Mouse (Mus musculus) stomach, embryonic 14.5 days (tissue): ENCODE measurements around the gene Cpb2. TPM values are rescaled to one million over a fixed set of nuclear protein-coding genes. Genes with fewer than 3 reads are reported as not detected.

ENCODE experiments used
- ATAC-seq: fragments of 200-750 bp; cut with Nextera tagmentation; 2 replicates; pipeline ENCODE4 v1.8.0; 2017; ENCODE audit warnings: low read depth, moderate TSS enrichment; ENCODE audit not compliant: insufficient number of reproducible peaks, insufficient read depth, low FRiP score
- H3K27ac ChIP-seq: fragments of 300-500 bp; sonication (generic); 2 replicates; pipeline ENCODE4 v1.5.1; 2014; ENCODE audit warnings: mild to moderate bottlenecking, low read length, moderate library complexity, mixed read lengths
- H3K27me3 ChIP-seq: fragments of 300-500 bp; sonication (generic); 2 replicates; pipeline ENCODE4 v1.6.1; 2014; ENCODE audit warnings: low read length, control low read depth, mixed read lengths; ENCODE audit not compliant: control insufficient read depth, insufficient read depth
- H3K36me3 ChIP-seq: fragments of 300-500 bp; sonication (generic); 2 replicates; pipeline ENCODE4 v1.6.1; 2014; ENCODE audit warnings: mild to moderate bottlenecking, control low read depth, low read length, moderate library complexity, mixed read lengths; ENCODE audit not compliant: control insufficient read depth, insufficient read depth
- H3K4me1 ChIP-seq: fragments of 300-500 bp; sonication (generic); 2 replicates; pipeline ENCODE4 v1.6.1; 2014; ENCODE audit warnings: low read length, control low read depth, mixed read lengths; ENCODE audit not compliant: control insufficient read depth, insufficient read depth
- H3K4me2 ChIP-seq: fragments of 300-500 bp; sonication (generic); replicated peaks from 2 replicates; pipeline ENCODE4 v1.6.1; 2014; ENCODE audit warnings: low read depth, low read length, control low read depth
- H3K4me3 ChIP-seq: fragments of 300-500 bp; sonication (generic); 2 replicates; pipeline ENCODE4 v1.5.1; 2014; ENCODE audit warnings: low read depth, low read length, control low read depth
- H3K9ac ChIP-seq: fragments of 300-500 bp; sonication (generic); replicated peaks from 2 replicates; pipeline ENCODE4 v1.6.1; 2014; ENCODE audit warnings: low read depth, mild to moderate bottlenecking, control low read depth, low read length, moderate library complexity, mixed read lengths
- H3K9me3 ChIP-seq: fragments of 300-500 bp; sonication (generic); 2 replicates; pipeline ENCODE4 v1.6.1; 2016; ENCODE audit warnings: low read depth, low read length, control low read depth; ENCODE audit not compliant: control insufficient read depth
- WGBS: fragments of 180-500 bp; shearing (Covaris S2); extraction: QIAGEN DNeasy Blood & Tissue Kit; methylation state at CpG from one replicate; pipeline ENCODE4 v1.1.7; 2014; 5-methylcytosine and 5-hydroxymethylcytosine counted together
- polyA plus RNA-seq: library from polyadenylated mRNA; unstranded; fragments of >200 nt; fragmentation: Nextera tagmentation; extraction: Ambion mirVana; gene quantifications from 2 replicates; pipeline ENCODE4 v1.2.1, GENCODE M21; 2014

Gene Cpb2
- polyA plus RNA-seq, 1 experiment from 2014 or later = 2.7 TPM

DNA sequence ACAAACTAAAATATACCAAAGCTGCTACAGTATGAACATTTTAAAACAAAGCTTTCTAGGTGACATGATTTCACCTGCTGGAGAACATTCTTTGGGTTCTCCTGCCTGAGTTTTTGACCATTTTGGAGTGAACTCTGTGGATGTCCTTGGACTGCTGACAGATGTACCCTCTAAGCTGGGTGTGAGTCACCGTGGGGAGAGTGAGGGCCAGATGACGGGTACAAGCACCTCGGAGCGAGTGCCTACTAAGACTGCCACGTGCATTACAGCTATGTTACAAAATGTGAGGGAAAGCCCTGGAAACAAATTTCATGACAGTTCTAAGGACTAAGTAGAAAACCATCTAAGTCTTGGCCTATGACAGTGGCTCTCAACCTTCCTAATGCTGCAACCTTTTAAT, 27.4 kb downstream of the Cpb2 start:
- no peak for ATAC-seq
- Histone ChIP-seq H3K9ac (no peak overlapping the region), H3K4me1 (no peaks in the 10 kb centered on the region), H3K9me3 (no peaks in the 10 kb centered on the region), H3K27me3 (no peaks in the 10 kb centered on the region), H3K36me3 (no peaks in the 10 kb centered on the region), H3K27ac (no peak overlapping the region), H3K4me2 (no peak overlapping the region), H3K4me3 (no peak overlapping the region)
- WGBS = 85% methylated on average over 5 of the region's 5 CpGs

DNA sequence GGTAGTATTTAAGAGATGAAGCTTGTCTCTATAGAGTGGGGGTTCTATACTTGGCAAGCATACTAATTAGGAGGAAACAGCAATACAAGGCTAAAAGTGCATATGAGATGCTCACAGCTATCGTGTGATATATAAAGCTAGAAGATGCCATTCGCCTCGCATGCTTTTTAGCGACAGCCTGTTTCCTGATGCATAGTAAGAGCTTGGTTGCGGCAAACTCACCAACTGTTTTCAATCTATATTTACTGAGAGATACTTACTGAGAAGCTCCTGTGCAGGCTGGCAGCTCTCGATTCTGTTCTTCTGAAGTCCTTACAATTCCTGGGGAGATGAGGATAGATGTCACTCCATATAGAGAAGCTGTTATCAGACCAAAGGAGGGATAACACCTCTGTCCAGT, 37.6 kb downstream of the Cpb2 start:
- Histone ChIP-seq H3K27ac (no peak overlapping the region), H3K4me3 (no peak overlapping the region), H3K4me1 (no peaks in the 10 kb centered on the region), H3K4me2 (no peak overlapping the region), H3K27me3 (no peaks in the 10 kb centered on the region), H3K9me3 (no peaks in the 10 kb centered on the region), H3K36me3 (no peaks in the 10 kb centered on the region), H3K9ac (no peak overlapping the region)
- ATAC-seq = no peak
- WGBS = 87% methylated on average over 6 of the region's 6 CpGs

DNA sequence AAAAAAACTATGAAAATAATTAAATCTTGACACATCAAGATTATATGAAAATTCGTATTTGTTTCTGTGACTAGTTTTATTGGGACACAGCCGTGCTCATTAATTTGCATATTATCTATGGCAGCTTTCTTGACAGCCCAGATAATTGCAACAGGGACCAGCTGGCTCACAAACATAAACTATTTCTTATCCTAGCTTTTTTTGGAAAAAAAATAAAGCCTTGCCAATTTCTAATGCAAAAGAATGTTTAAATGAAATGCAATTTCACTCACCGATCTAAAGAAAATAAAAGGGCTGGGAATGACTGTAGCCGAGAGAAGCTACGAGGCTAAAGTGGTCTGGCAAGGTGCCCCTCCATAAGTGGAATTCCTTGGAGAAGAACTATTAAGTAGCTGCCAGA, 38.3 kb downstream of the Cpb2 start:
- H3K4me3 ChIP-seq = no peak overlapping the region
- no peak overlapping the region for H3K4me2 ChIP-seq
- no peaks in the 10 kb centered on the region for H3K27me3 ChIP-seq
- H3K36me3 ChIP-seq = no peaks in the 10 kb centered on the region
- H3K9ac ChIP-seq = no peak overlapping the region
- no peak for ATAC-seq
- H3K27ac ChIP-seq = no peak overlapping the region
- peaks cover 2% of the 10 kb centered on the region; the same call in 1 of the 2 replicates for H3K4me1 ChIP-seq
- WGBS = 52% methylated on average over 5 of the region's 5 CpGs
- no peaks in the 10 kb centered on the region for H3K9me3 ChIP-seq

DNA sequence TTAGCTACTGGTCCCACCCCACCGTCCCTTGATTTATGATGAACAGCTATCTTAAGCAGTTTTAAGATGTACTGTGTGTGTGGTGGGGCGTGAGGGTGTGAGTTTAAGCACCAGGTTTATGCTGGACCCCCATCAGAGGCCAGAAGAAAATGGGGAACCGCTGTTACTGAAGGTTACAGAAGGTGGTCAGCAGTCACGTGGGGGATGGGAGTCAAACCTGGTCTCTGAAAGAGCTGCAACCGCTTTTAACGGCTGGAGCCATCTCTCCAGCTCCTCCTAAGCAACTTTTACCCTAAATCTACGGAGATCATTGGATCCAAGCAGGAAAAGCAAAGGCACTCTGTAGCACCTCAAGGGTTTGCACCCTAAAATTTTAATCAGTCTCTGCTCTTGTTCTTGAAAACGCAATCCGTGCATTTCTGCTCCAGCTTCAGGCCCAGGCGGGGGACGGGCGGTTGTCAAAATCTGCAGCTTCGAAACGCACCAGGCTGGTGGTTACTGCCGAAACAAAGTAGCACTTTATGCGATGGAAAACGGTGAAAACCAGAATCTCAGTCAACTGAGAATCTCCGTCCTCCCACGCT, 41.6 kb downstream of the Cpb2 start:
- H3K9ac ChIP-seq = peak overlapping the region; percentile 37
- 4% methylated on average over 19 of the region's 19 CpGs for WGBS
- no peak for ATAC-seq
- no peaks in the 10 kb centered on the region for H3K9me3 ChIP-seq
- peak overlapping the region; percentile 55 for H3K4me2 ChIP-seq
- H3K27ac ChIP-seq = peak overlapping the region; percentile 28; the same call in 1 of the 2 replicates
- H3K4me3 ChIP-seq = peak overlapping the region; percentile 75
- H3K27me3 ChIP-seq = no peaks in the 10 kb centered on the region
- peaks cover 4% of the 10 kb centered on the region; the same call in 1 of the 2 replicates for H3K4me1 ChIP-seq
- no peaks in the 10 kb centered on the region for H3K36me3 ChIP-seq

DNA sequence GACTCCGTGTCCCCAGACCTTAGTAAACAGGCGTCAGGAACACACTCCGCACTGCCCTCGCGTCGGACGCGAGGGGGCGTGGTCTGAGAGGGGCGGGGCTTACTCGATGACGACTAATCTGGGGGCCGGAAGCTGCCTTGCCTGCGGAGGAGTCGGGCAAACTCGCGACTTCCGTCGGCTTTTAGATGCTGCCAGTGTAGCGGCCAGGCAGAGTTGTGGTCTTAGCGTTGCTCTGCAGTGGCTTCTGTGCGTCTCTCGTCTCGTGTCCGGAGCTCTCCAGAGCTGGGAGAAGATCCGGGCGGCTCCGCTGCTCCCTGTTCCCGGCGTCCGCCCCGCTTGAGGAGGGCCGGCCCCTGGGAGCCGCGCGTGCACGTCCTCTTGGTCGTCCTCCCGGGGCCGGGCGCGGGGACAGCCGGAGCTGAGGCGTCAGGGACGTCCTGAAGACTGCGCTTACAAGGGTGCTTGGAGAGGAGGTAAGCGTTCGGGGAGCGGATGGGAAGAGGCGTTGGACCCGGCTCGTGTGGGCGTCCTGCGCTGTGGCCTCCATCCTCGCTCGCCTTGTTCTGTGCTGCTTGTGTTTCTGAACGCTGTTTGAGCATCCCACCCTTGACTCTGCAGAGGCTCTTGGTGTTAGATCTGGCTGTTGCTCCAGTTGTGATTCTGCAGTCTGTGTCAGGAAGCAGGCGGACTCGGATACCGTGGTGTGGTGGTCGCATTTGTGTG, 42.3 kb downstream of the Cpb2 start, which contains the start of gene Zc3h13:
Gene Zc3h13 (plus strand): TSS at position 181 of the 723 bp plus-strand sequence.
- Histone ChIP-seq H3K27me3 (no peaks in the 10 kb centered on the region), H3K9me3 (no peaks in the 10 kb centered on the region), H3K4me2 (peak within 1 kb of the TSS; percentile 93), H3K9ac (peak within 1 kb of the TSS; percentile 47), H3K36me3 (no peaks in the 10 kb centered on the region), H3K27ac (peak within 1 kb of the TSS; percentile 28), H3K4me1 (peaks cover 4% of the 10 kb centered on the region; the same call in 1 of the 2 replicates), H3K4me3 (peak within 1 kb of the TSS; percentile 75)
- WGBS = under 1% methylated on average over 61 of the region's 61 CpGs
- peak; percentile 98 for ATAC-seq

DNA sequence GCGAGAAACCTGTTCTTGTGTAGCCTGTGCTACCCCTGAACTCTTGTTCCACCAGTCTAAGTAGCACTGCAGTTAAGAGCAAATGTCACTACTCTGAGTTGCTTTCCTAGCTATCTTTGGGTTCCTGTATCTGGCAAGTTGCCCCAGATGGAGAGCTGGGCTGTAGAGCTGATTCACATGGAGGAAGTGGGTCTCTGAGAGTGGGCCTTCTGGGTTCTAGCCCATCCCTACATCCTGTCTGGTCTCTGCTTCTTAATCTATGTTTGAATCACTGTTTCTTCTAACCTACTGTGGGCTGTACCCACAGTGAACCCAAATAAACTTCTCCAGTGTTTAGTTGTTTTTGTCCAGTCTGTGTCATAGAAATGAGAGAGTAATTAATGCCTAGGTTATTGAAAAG, 59.0 kb downstream of the Cpb2 start:
- no peak for ATAC-seq
- Histone ChIP-seq H3K9me3 (no peaks in the 10 kb centered on the region), H3K9ac (no peak overlapping the region), H3K27ac (no peak overlapping the region), H3K36me3 (peaks cover 3% of the 10 kb centered on the region; the same call in 1 of the 2 replicates), H3K4me3 (no peak overlapping the region), H3K4me1 (no peaks in the 10 kb centered on the region), H3K27me3 (no peaks in the 10 kb centered on the region), H3K4me2 (no peak overlapping the region)
- 93% methylated on average over 1 of the region's 1 CpGs for WGBS

DNA sequence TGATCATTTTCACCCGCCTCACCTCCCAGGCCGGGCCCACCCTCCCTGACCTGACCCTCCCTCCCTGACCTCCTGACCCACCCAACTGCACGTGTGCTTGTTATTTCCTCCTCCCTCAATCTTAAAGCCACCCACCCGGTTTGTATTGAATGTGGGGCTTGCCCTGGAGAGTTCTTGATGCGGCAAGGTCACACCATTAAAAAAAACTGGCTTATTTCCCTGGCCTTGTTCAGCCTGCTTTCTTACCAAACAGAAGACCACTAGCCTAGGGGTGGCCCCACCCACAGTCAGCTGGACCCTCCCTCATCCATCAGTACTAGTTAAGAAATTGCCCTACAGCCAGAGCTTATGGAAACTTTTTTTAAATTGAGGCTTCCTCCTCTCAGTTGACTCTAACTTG, 61.7 kb downstream of the Cpb2 start:
- H3K27me3 ChIP-seq = no peaks in the 10 kb centered on the region
- H3K4me3 ChIP-seq = no peak overlapping the region
- H3K9me3 ChIP-seq = no peaks in the 10 kb centered on the region
- no peak overlapping the region for H3K4me2 ChIP-seq
- H3K27ac ChIP-seq = no peak overlapping the region
- ATAC-seq = no peak
- no peak overlapping the region for H3K9ac ChIP-seq
- H3K4me1 ChIP-seq = no peaks in the 10 kb centered on the region
- H3K36me3 ChIP-seq = peaks cover 3% of the 10 kb centered on the region; the same call in 1 of the 2 replicates
- 43% methylated on average over 5 of the region's 5 CpGs for WGBS

DNA sequence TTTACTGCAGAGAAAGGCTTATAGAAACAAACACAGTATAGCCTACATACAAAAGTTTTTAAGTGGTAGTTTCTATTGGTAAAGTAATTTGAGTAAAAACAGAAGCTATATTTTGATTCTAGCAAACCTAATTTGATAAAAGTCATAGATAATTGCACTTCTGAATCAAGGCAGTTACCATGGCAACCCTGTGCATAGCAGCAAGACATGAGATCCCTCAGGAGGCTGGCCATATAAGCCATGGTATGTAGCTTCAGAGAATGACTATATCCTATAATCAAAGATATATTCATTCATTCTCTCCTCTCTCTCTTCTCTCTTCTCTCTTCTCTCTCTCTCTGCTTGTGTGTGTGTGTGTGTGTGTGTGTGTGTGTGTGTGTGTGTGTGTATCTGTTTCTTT, 65.8 kb downstream of the Cpb2 start:
- H3K9ac ChIP-seq = no peak overlapping the region
- no peaks in the 10 kb centered on the region; the same call in 1 of the 2 replicates for H3K36me3 ChIP-seq
- H3K27me3 ChIP-seq = no peaks in the 10 kb centered on the region
- H3K4me2 ChIP-seq = no peak overlapping the region
- H3K4me1 ChIP-seq = no peaks in the 10 kb centered on the region
- no peak overlapping the region for H3K27ac ChIP-seq
- no peak overlapping the region for H3K4me3 ChIP-seq
- no peaks in the 10 kb centered on the region for H3K9me3 ChIP-seq
- ATAC-seq = no peak
